Mouse (Mus musculus) ES-E14 (cell line): ENCODE measurements around the gene Crkl.

ENCODE experiments used
- HCFC1 ChIP-seq: IDR thresholded peaks from 2 replicates; pipeline ENCODE4 v1.6.1; 2012; ENCODE audit warnings: low read length, inconsistent platforms, borderline replicate concordance; ENCODE audit not compliant: insufficient read depth
- MAFK ChIP-seq: IDR thresholded peaks from 2 replicates; pipeline ENCODE4 v1.6.1; 2014; ENCODE audit warnings: mild to moderate bottlenecking, low read depth, low read length, inconsistent platforms; ENCODE audit not compliant: insufficient read depth

DNA sequence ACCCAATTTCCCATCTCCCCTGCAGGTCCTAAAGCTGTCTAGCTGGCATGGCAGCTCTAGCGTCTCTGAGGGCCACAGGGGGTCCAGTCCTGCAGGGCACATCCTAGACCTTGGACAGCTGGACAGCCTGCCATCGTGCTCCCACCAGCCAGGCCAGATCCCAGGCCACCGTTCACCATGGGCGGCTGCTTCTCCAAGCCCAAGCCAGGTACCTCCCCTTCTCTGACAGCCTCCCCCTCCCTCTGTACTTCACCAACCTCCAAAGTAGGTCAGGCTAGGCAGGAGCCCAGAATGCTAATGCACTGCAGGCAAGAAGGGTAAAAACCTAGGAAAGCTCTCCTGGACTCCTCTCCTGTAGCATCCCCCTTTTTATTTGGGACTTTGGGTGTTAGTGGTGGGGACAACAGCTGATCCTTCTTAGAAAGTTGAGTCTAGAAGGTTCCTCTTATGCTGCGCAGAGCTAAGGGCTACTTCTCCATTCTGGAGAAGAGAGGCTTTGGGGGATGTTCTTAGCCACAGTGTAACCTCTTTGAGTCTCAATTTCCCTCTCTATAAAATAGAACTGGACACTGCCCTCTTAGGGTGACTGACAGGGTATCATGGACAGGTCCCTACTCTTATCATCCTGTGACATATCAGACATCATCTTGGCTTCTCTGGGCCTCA is 40.2 kb downstream of the Crkl start:
- TF ChIP-seq MAFK (no peak), HCFC1 (no peak)
